ENCODE assay signal across 13 mouse cellular contexts in genomic region chr1:183516167-183516566, GRCm38 (mm10).
A peak's percentile ranks its signal among the peaks of the same experiment; 100 is the strongest.
DNase-seq lines count a peak whose midpoint lies in the region; ATAC-seq and TF ChIP-seq lines count a peak whose summit lies in the region.
"Had no signal": no experiment of that assay in that cellular context is flagged by ENCODE, and none has a peak within 500 bp of the region (broad histone marks: within the 10 kb centered on the region; RNA-seq: fewer than 3 reads in every experiment).

No protein-coding gene starts in this region.

- no peak overlapping the region for H3K4me2 ChIP-seq in hindbrain, embryonic 11.5 days (replicated peaks; ENCODE audit: low read depth, low read length)
- H3K4me2 ChIP-seq in liver, embryonic 12.5 days: no peak overlapping the region
- H3K4me2 ChIP-seq: neural tube, embryonic 12.5 days had no signal

- H3K4me1 ChIP-seq in hindbrain, embryonic 10.5 days (replicated peaks): peaks cover 7% of the 10 kb centered on the region
- H3K4me1 ChIP-seq in hindbrain, embryonic 11.5 days (replicated peaks; ENCODE audit: control insufficient read depth, insufficient read depth, low read length): peaks cover 5% of the 10 kb centered on the region; the same call in 1 of the 2 replicates
- no peaks in the 10 kb centered on the region for H3K4me1 ChIP-seq in lung, adult 2 months (ENCODE audit: control insufficient read depth, insufficient read depth, low read length)
- no peaks in the 10 kb centered on the region for H3K4me1 ChIP-seq in liver, embryonic 12.5 days

- no peak for DNase-seq in hindbrain, embryonic 10.5 days (ENCODE audit: low spot score)
- no peak for DNase-seq in hindbrain, embryonic 11.5 days (ENCODE audit: low spot score)
- peak; percentile 4 for DNase-seq in lung, postnatal 10 days
- no peak for DNase-seq in lung, adult 2 months
- peak; percentile 12 for DNase-seq in adipocyte (ENCODE audit: low spot score)
- peak; percentile 3 for DNase-seq in splenic B cell, adult 2 months (ENCODE audit: low read depth, low spot score)
- DNase-seq: cerebellum, adult 8-10 months; heart, postnatal 14 days; kidney, adult 11 months; kidney, postnatal 4 days; liver had no signal

- 67% methylated on average over 4 of the region's 4 CpGs for WGBS in hindbrain, embryonic 10.5 days
- 75% methylated on average over 4 of the region's 4 CpGs for WGBS in hindbrain, embryonic 11.5 days
- WGBS in lung, adult 2 months: 58% methylated on average over 4 of the region's 4 CpGs
- 44% methylated on average over 4 of the region's 4 CpGs for WGBS in liver, embryonic 12.5 days (ENCODE audit: insufficient replicate concordance)

- no peaks in the 10 kb centered on the region for H3K27me3 ChIP-seq in hindbrain, embryonic 10.5 days (ENCODE audit: insufficient read depth, poor library complexity, severe bottlenecking)
- H3K27me3 ChIP-seq in hindbrain, embryonic 11.5 days (ENCODE audit: control insufficient read depth, insufficient read depth, low read length): no peaks in the 10 kb centered on the region
- no peaks in the 10 kb centered on the region for H3K27me3 ChIP-seq in splenic B cell, adult 2 months (ENCODE audit: control insufficient read depth, insufficient read depth, low read length, poor library complexity, severe bottlenecking)
- no peaks in the 10 kb centered on the region for H3K27me3 ChIP-seq in liver, embryonic 12.5 days (replicated peaks)
- H3K27me3 ChIP-seq: neural tube, embryonic 12.5 days had no signal

- TF ChIP-seq CTCF in lung, adult 2 months (IDR thresholded peaks at IDR 0.05; ENCODE audit: insufficient read depth, low read length): no peak

- no peak overlapping the region for H3K9ac ChIP-seq in hindbrain, embryonic 11.5 days (ENCODE audit: low read depth, low read length)
- H3K9ac ChIP-seq in liver, embryonic 12.5 days: no peak overlapping the region
- H3K9ac ChIP-seq: neural tube, embryonic 12.5 days had no signal

- no peak for ATAC-seq in hindbrain, embryonic 11.5 days (ENCODE audit: low FRiP score)
- no peak for ATAC-seq in liver, embryonic 12.5 days

- H3K4me3 ChIP-seq in hindbrain, embryonic 10.5 days: no peak overlapping the region
- H3K4me3 ChIP-seq in hindbrain, embryonic 11.5 days (ENCODE audit: low read depth, low read length): no peak overlapping the region
- H3K4me3 ChIP-seq in lung, adult 2 months (replicated peaks; ENCODE audit: extremely low read depth, low read depth, low read length): no peak overlapping the region
- H3K4me3 ChIP-seq in liver, embryonic 12.5 days: no peak overlapping the region
- H3K4me3 ChIP-seq: neural tube, embryonic 12.5 days had no signal

- no peak for TF ChIP-seq POLR2A in lung, adult 2 months (IDR thresholded peaks at IDR 0.05; ENCODE audit: borderline replicate concordance, extremely low read depth, low read depth, low read length)

- H3K36me3 ChIP-seq in hindbrain, embryonic 10.5 days: no peaks in the 10 kb centered on the region
- H3K36me3 ChIP-seq in hindbrain, embryonic 11.5 days (ENCODE audit: control insufficient read depth, insufficient read depth, low read length): no peaks in the 10 kb centered on the region
- no peaks in the 10 kb centered on the region for H3K36me3 ChIP-seq in splenic B cell, adult 2 months (ENCODE audit: control insufficient read depth, insufficient read depth, low read length, poor library complexity, severe bottlenecking)
- no peaks in the 10 kb centered on the region for H3K36me3 ChIP-seq in liver, embryonic 12.5 days
- H3K36me3 ChIP-seq: neural tube, embryonic 12.5 days had no signal

- no peaks in the 10 kb centered on the region for H3K9me3 ChIP-seq in hindbrain, embryonic 10.5 days
- H3K9me3 ChIP-seq in hindbrain, embryonic 11.5 days (ENCODE audit: control insufficient read depth, low read length): no peaks in the 10 kb centered on the region
- H3K9me3 ChIP-seq in liver, embryonic 12.5 days (replicated peaks): no peaks in the 10 kb centered on the region
- H3K9me3 ChIP-seq: neural tube, embryonic 12.5 days had no signal

- 0 out of 2 replicates have a peak overlapping the region, but pooled peaks have one; percentile 35 for H3K27ac ChIP-seq in hindbrain, embryonic 10.5 days
- no peak overlapping the region for H3K27ac ChIP-seq in hindbrain, embryonic 11.5 days (ENCODE audit: low read depth, low read length)
- no peak overlapping the region for H3K27ac ChIP-seq in liver, embryonic 12.5 days
- H3K27ac ChIP-seq: neural tube, embryonic 12.5 days had no signal

Comparison
In these comparisons a context has a peak if more than half of its experiments do, and no peak if none do; other contexts are left out.
1. DNase-seq: peak in lung, postnatal 10 days (single experiment), adipocyte (single experiment) and splenic B cell, adult 2 months (single experiment); none in hindbrain, embryonic 10.5 days (single experiment), hindbrain, embryonic 11.5 days (single experiment) and lung, adult 2 months (single experiment).